Mouse (Mus musculus): ENCODE measurements at regions not wholly inside any gene's neighbourhood (a gene's known extent, or its start where the extent isn't known, plus 50 kb on each side); places are given as distances from the start of the nearest gene placed in this dataset.

DNA sequence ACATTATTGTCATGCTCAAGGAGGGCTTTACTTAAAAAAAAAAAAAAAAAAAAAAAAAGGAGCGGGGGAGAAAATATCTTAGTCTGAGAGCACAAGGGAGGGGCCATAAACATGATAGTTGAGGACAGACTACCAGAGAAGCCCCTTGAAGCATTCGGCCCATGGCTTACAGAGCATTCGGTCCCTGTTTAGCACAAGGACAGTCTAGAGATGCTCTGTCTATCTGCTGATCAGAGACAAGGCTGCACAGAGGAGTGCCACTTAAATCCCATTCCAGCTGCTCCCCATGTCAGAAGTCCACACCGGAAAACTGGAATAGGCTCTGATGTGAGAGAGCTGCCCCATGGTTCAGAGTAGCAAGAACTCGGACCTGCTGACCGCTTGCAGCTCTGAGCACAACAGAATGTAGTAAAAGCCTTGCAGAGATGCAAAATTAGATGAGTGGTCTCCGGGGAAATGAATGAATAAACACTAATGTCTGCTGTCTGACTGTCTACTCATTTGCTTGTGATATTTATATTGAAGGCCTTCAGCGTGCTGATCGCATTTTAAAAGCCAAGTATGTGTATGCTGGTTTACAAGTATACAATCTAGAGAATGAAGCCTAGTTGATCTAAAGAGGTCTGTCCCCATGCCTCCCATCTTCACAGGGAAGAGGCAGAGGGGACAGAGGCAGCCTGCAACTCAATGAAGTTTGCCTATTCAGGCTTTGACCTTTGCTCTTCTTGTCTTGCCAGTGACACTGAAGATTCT, 158.4 kb upstream of the Zbtb20 start:
- no peak overlapping the region for H3K4me2 ChIP-seq (ENCODE audit: low read length)
- H3K27me3 ChIP-seq (ENCODE audit: insufficient read depth, low read length) = no peaks in the 10 kb centered on the region
- 88% methylated on average over 9 of the region's 9 CpGs for WGBS
- no peaks in the 10 kb centered on the region for H3K4me1 ChIP-seq (replicated peaks; ENCODE audit: insufficient read depth, low read length)
- H3K27ac ChIP-seq = no peak overlapping the region
- H3K9ac ChIP-seq (ENCODE audit: low read depth, low read length) = no peak overlapping the region
- DNase-seq (ENCODE audit: low spot score) (no peak), ATAC-seq (replicated peaks; ENCODE audit: low FRiP score, low read depth) (no peak)
- no peaks in the 10 kb centered on the region for H3K9me3 ChIP-seq (replicated peaks; ENCODE audit: low read length)
- no peak for TF ChIP-seq CTCF (IDR thresholded peaks at IDR 0.05; ENCODE audit: low read depth)
- no peaks in the 10 kb centered on the region for H3K36me3 ChIP-seq (ENCODE audit: insufficient read depth, low read length)
- H3K4me3 ChIP-seq (replicated peaks; ENCODE audit: low read depth, low read length) = no peak overlapping the region

DNA sequence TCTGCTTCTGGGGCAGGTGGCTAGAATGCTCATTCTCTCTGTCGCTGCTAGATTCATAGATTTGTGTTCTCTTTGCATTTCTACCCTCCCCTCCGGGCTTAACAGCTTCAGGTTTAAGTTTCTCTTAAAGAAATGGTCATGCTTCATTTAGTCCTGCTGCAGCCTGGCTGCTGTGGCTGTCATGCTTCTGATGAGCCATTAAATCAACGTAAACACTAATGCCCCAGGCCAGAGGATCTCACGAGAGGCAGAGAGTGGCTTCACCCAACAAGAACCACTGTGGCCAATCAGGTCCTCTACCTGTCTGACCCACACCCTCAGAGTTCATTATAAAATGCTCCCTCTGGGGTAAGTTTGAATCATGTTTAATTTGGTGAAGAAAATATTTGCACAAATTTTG, 173.0 kb upstream of the Zbtb20 start:
- H3K4me2 ChIP-seq (ENCODE audit: low read length) = no peak overlapping the region
- no peak overlapping the region for H3K9ac ChIP-seq (ENCODE audit: low read depth, low read length)
- no peaks in the 10 kb centered on the region for H3K9me3 ChIP-seq (replicated peaks; ENCODE audit: low read length)
- ATAC-seq (replicated peaks; ENCODE audit: low FRiP score, low read depth) (no peak), DNase-seq (ENCODE audit: low spot score) (no peak)
- no peaks in the 10 kb centered on the region for H3K27me3 ChIP-seq (ENCODE audit: insufficient read depth, low read length)
- H3K4me1 ChIP-seq (replicated peaks; ENCODE audit: insufficient read depth, low read length) = 0 out of 2 replicates have a peak, but pooled peaks cover 3% of the 10 kb centered on the region
- H3K27ac ChIP-seq = no peak overlapping the region
- WGBS = 8% methylated on average over 4 of the region's 4 CpGs
- no peak overlapping the region for H3K4me3 ChIP-seq (replicated peaks; ENCODE audit: low read depth, low read length)
- TF ChIP-seq CTCF (IDR thresholded peaks at IDR 0.05; ENCODE audit: low read depth) = no peak
- H3K36me3 ChIP-seq (ENCODE audit: insufficient read depth, low read length) = no peaks in the 10 kb centered on the region

DNA sequence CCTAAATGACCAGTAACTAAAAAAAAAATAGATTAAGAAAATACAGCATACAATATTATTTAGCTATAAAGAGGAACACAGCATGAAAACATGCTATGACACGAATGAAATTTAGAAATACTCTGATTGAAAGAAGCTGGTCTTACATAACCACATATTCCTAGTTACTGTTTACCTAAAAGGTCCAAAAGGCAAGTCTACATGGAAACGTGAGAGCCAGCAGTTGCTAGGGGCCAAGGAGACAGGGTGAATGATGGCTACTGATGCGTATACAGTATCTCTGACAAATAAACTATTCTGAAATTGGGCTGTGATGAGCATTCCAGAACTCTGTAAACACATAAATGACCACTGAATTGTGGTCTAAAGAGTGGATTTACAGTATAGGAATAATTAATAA, 194.5 kb upstream of the Zbtb20 start:
- ATAC-seq (replicated peaks; ENCODE audit: low FRiP score, low read depth) = no peak
- 51% methylated on average over 3 of the region's 3 CpGs for WGBS

DNA sequence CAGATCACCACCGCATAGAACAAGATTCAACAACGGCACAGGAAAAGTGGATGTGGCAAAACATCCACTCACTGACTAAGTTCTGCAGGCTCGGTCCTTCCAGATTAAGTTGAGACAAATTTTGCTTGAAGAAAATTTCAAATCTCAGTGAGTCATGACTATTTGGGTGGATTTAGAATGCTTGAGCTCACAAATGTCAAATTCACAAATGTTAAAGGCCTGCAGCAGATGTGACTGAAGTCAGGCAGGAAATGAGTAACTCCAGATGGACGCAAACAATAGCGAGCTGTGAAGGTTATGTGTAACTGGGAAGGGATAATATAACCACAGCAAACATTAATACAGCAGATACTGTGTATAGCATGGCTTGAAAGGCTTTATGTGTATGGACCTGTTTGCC, 198.5 kb upstream of the Zbtb20 start:
- Histone ChIP-seq H3K9ac (ENCODE audit: low read depth, low read length) (no peak overlapping the region), H3K36me3 (ENCODE audit: insufficient read depth, low read length) (no peaks in the 10 kb centered on the region), H3K27ac (0 out of 2 replicates have a peak overlapping the region, but pooled peaks have one; percentile 27), H3K4me2 (ENCODE audit: low read length) (no peak overlapping the region), H3K9me3 (replicated peaks; ENCODE audit: low read length) (no peaks in the 10 kb centered on the region), H3K27me3 (ENCODE audit: insufficient read depth, low read length) (no peaks in the 10 kb centered on the region), H3K4me3 (replicated peaks; ENCODE audit: low read depth, low read length) (no peak overlapping the region), H3K4me1 (replicated peaks; ENCODE audit: insufficient read depth, low read length) (no peaks in the 10 kb centered on the region)
- ATAC-seq (replicated peaks; ENCODE audit: low FRiP score, low read depth) = no peak
- DNase-seq (ENCODE audit: low spot score) = peak; percentile 14
- 75% methylated on average over 5 of the region's 5 CpGs for WGBS
- no peak for TF ChIP-seq CTCF (IDR thresholded peaks at IDR 0.05; ENCODE audit: low read depth)

More for the DNA sequence above, 194.5 kb upstream of the Zbtb20 start:
- no peak for TF ChIP-seq CTCF (IDR thresholded peaks at IDR 0.05; ENCODE audit: low read depth)
- DNase-seq (ENCODE audit: low spot score) = peak; percentile 16
- no peaks in the 10 kb centered on the region for H3K36me3 ChIP-seq (ENCODE audit: insufficient read depth, low read length)
- H3K9me3 ChIP-seq (replicated peaks; ENCODE audit: low read length) = no peaks in the 10 kb centered on the region
- no peak overlapping the region for H3K4me2 ChIP-seq (ENCODE audit: low read length)
- no peak overlapping the region for H3K4me3 ChIP-seq (replicated peaks; ENCODE audit: low read depth, low read length)
- no peaks in the 10 kb centered on the region for H3K27me3 ChIP-seq (ENCODE audit: insufficient read depth, low read length)
- no peak overlapping the region for H3K27ac ChIP-seq
- no peak overlapping the region for H3K9ac ChIP-seq (ENCODE audit: low read depth, low read length)
- no peaks in the 10 kb centered on the region for H3K4me1 ChIP-seq (replicated peaks; ENCODE audit: insufficient read depth, low read length)

DNA sequence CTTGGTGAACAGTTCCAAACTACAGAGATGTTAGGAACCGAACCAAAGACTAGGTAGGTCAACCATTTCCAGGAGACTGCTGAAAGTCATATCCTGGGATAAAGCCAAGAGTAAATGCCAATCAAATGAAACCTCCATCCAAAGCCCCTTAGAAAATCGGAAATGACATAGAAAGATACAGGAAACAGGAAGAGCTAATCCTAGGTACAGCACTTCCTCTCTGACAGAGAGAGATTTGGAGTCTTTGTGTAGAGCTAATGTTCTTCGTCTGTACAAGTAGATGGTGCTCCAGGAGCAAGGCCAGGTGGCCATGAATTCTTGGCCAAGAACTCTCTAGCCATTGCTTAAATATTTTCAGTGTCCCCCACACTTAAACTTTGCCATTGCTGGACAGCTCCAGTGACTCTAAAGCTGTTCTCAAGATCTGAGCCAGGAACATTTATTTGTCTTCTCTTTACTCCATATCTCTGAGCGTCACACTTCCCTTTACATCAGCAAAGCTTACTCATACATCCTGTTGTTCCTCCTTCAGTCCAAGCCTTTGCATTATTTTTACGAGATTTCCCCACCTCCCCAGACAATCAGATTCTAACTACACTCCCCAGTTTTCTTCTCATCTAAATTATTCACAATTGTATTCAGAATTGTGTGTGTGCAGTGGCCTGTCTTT, 199.1 kb upstream of the Zbtb20 start:
- Histone ChIP-seq H3K27ac (0 out of 2 replicates have a peak overlapping the region, but pooled peaks have one; percentile 27), H3K4me3 (replicated peaks; ENCODE audit: low read depth, low read length) (no peak overlapping the region), H3K9ac (ENCODE audit: low read depth, low read length) (no peak overlapping the region), H3K27me3 (ENCODE audit: insufficient read depth, low read length) (no peaks in the 10 kb centered on the region), H3K9me3 (replicated peaks; ENCODE audit: low read length) (no peaks in the 10 kb centered on the region), H3K4me2 (ENCODE audit: low read length) (no peak overlapping the region), H3K36me3 (ENCODE audit: insufficient read depth, low read length) (no peaks in the 10 kb centered on the region), H3K4me1 (replicated peaks; ENCODE audit: insufficient read depth, low read length) (no peaks in the 10 kb centered on the region)
- TF ChIP-seq CTCF (IDR thresholded peaks at IDR 0.05; ENCODE audit: low read depth) = no peak
- 71% methylated on average over 5 of the region's 5 CpGs for WGBS
- peak; percentile 53 for DNase-seq (ENCODE audit: low spot score)
- ATAC-seq (replicated peaks; ENCODE audit: low FRiP score, low read depth) = no peak

DNA sequence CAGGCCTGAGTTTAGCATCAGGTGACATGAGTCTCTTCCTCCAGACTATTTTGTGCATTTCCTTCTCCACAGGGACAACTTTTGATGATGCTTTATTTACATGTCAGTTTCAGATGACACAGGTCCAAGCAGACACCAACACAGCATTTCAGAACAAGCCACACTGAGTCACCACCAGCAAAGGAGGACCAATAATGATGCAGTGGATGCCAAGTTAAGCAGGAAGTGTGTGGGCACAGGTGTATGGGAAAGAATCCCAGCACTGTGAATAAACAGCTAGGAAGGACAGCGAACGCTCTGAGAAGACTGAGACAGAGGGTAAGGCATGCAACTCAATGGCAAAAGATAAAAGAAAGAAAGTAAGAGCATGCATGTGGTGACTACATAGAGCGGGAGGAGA, 200.7 kb upstream of the Zbtb20 start:
- ATAC-seq (replicated peaks; ENCODE audit: low FRiP score, low read depth) (no peak), DNase-seq (ENCODE audit: low spot score) (no peak)
- no peaks in the 10 kb centered on the region for H3K27me3 ChIP-seq (ENCODE audit: insufficient read depth, low read length)
- H3K27ac ChIP-seq = no peak overlapping the region
- no peaks in the 10 kb centered on the region for H3K9me3 ChIP-seq (replicated peaks; ENCODE audit: low read length)
- no peaks in the 10 kb centered on the region for H3K4me1 ChIP-seq (replicated peaks; ENCODE audit: insufficient read depth, low read length)
- 87% methylated on average over 3 of the region's 3 CpGs for WGBS
- no peak overlapping the region for H3K4me2 ChIP-seq (ENCODE audit: low read length)
- H3K9ac ChIP-seq (ENCODE audit: low read depth, low read length) = no peak overlapping the region
- no peaks in the 10 kb centered on the region for H3K36me3 ChIP-seq (ENCODE audit: insufficient read depth, low read length)
- no peak for TF ChIP-seq CTCF (IDR thresholded peaks at IDR 0.05; ENCODE audit: low read depth)
- H3K4me3 ChIP-seq (replicated peaks; ENCODE audit: low read depth, low read length) = no peak overlapping the region
